Mouse (Mus musculus) ES-E14 (cell line): ENCODE results near the gene Trim33.

Experiments
- MAFK ChIP-seq: IDR thresholded peaks from 2 replicates; pipeline ENCODE4 v1.6.1; 2014; ENCODE audit warnings: mild to moderate bottlenecking, low read depth, low read length, inconsistent platforms; ENCODE audit not compliant: insufficient read depth
- ZC3H11A ChIP-seq: IDR thresholded peaks from 2 replicates; pipeline ENCODE4 v1.6.1; 2012; ENCODE audit warnings: low read depth, mild to moderate bottlenecking, inconsistent platforms, low read length, borderline replicate concordance
- ZNF384 ChIP-seq: IDR thresholded peaks from 2 replicates; pipeline ENCODE4 v1.6.1; 2012; ENCODE audit warnings: low read depth, low read length, inconsistent platforms

DNA sequence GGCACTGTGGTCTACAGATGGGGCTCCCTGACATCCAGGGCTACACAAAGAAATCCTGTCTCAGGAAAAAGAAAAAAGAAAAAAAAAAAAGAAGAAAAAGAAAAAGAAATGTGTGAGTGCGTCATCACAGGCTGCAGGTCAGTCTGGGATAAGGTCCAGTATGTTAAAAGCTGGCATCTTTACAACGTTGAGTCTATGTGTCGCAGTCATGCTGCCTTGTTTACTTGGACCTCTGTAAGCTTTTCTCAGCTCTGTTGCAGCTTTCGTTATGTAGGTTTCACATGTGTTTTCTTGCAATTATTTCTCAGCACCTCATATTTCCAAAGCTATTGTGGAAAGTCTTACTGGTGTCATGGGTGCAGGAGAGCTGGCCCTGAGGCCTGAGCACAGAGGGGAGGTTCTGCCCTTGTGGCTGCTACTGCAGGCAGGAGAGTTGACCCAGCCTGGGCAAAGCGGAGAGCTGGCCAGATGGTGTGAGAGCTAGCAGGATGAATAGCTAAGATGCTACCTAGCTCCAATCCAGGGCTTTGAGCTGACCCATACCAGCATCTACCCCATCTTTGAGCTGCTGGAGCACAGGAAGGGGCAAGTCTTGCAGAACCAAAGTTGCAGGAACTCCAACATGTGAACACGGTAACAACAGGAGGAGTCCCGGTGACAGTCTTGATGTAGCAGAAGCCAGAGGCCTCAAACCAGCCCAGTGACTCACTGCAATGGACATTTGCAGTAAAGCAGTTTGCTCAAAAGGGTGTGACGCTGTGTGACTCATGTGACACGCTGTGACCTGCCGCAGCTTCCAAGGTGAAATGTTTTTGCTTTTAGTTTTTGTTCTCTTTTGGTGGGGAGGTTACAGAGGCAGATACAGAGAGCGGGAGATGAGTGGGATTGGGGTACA lies 127.0 kb downstream of the Trim33 start:
- TF ChIP-seq ZNF384 (no peak), MAFK (no peak), ZC3H11A (no peak)
